Comparison of ENCODE assay signal across 9 mouse cellular contexts in genomic region chr9:53673571-53673970, GRCm38 (mm10). TPM values are rescaled to one million over a fixed set of nuclear protein-coding genes. Genes with fewer than 3 reads are reported as not detected.
A peak's percentile ranks its signal among the peaks of the same experiment; 100 is the strongest.
DNase-seq lines count a peak whose midpoint lies in the region; ATAC-seq and TF ChIP-seq lines count a peak whose summit lies in the region.
"Had no signal": no experiment of that assay in that cellular context is flagged by ENCODE, and none has a peak within 500 bp of the region (broad histone marks: within the 10 kb centered on the region; RNA-seq: fewer than 3 reads in every experiment).

No protein-coding gene starts in this region.

- 19% methylated on average over 3 of the region's 3 CpGs for WGBS in liver, adult 2 months

- ATAC-seq in frontal cortex, adult (ENCODE audit: low TSS enrichment): peak; percentile 96

- H3K27me3 ChIP-seq in E14TG2a.4 (ENCODE audit: insufficient read depth, low read length): no peaks in the 10 kb centered on the region
- no peaks in the 10 kb centered on the region for H3K27me3 ChIP-seq in liver, adult 2 months (ENCODE audit: control insufficient read depth, insufficient read depth, low read length)
- H3K27me3 ChIP-seq: hindbrain, embryonic 15.5 days had no signal

- peaks cover 3% of the 10 kb centered on the region; the same call in 1 of the 2 replicates for H3K79me2 ChIP-seq in liver, adult 2 months (ENCODE audit: control insufficient read depth, insufficient read depth, low read length)

- TF ChIP-seq POLR2A in liver, adult 2 months (IDR thresholded peaks at IDR 0.05; ENCODE audit: extremely low read depth, insufficient read depth, low read length): no peak

- peak; percentile 86 for TF ChIP-seq CTCF in E14TG2a.4 (conservative IDR thresholded peaks at IDR 0.05; ENCODE audit: low read length)
- peak; percentile 66; the same call in 1 of the 2 replicates for TF ChIP-seq CTCF in liver, adult 2 months (IDR thresholded peaks at IDR 0.05; ENCODE audit: low read depth, low read length)

- no peak overlapping the region for H3K27ac ChIP-seq in liver, adult 2 months (replicated peaks; ENCODE audit: insufficient read depth, low read depth, low read length)
- H3K27ac ChIP-seq: hindbrain, embryonic 15.5 days had no signal

- peak; percentile 82 for DNase-seq in 3T3-L1 (ENCODE audit: low read depth, low spot score)
- DNase-seq in c-Kit-positive CD71-positive TER-119-negative erythroid progenitor cells, embryonic 14.5 days (ENCODE audit: low read depth): peak; percentile 80
- peak; percentile 91 for DNase-seq in kidney, adult 9 months
- peak; percentile 73 for DNase-seq in liver, adult 2 months (ENCODE audit: extremely low read depth, low read depth, low spot score)
- DNase-seq in ovary, postnatal 14 days (ENCODE audit: low spot score): peak; percentile 55
- DNase-seq in thymus, postnatal 10 days (ENCODE audit: low spot score in 2 of 2): peak; percentile 67 to 86

- no peaks in the 10 kb centered on the region for H3K36me3 ChIP-seq in E14TG2a.4 (ENCODE audit: insufficient read depth, low read length)
- no peaks in the 10 kb centered on the region for H3K36me3 ChIP-seq in liver, adult 2 months (ENCODE audit: control insufficient read depth, insufficient read depth, low read length)
- H3K36me3 ChIP-seq: hindbrain, embryonic 15.5 days had no signal

- H3K9me3 ChIP-seq in E14TG2a.4 (ENCODE audit: low read length): peaks cover 11% of the 10 kb centered on the region
- H3K9me3 ChIP-seq: hindbrain, embryonic 15.5 days had no signal

- H3K9ac ChIP-seq in liver, adult 2 months (ENCODE audit: low read depth, low read length): no peak overlapping the region
- H3K9ac ChIP-seq: hindbrain, embryonic 15.5 days had no signal

- H3K4me3 ChIP-seq in E14TG2a.4 (replicated peaks; ENCODE audit: low read length): no peak overlapping the region
- H3K4me3 ChIP-seq in liver, adult 2 months (ENCODE audit: insufficient read depth, low read depth, low read length): no peak overlapping the region
- H3K4me3 ChIP-seq: hindbrain, embryonic 15.5 days had no signal

- H3K4me1 ChIP-seq in E14TG2a.4 (replicated peaks; ENCODE audit: low read depth, low read length): peaks cover 34% of the 10 kb centered on the region
- peaks cover 6% of the 10 kb centered on the region for H3K4me1 ChIP-seq in liver, adult 2 months (ENCODE audit: control insufficient read depth, insufficient read depth, low read length)
- H3K4me1 ChIP-seq: hindbrain, embryonic 15.5 days had no signal

RNA-seq across cellular contexts. Expression of gene Cul5, which starts 3.8 kb away (rescaled TPM):
- total RNA-seq in liver, adult 2 months (2014; rRNA removed): 15.4 and 18.0 TPM in 2 replicates
- polyA plus RNA-seq in liver, adult 2 months (2012; rRNA removed): 2.3 and 2.4 TPM in 2 replicates

RNA-seq across cellular contexts. Expression of gene Rab39, which starts 32.5 kb away (rescaled TPM):
- total RNA-seq in liver, adult 2 months (2014; rRNA removed): 0.83 and 1.0 TPM in 2 replicates
- polyA plus RNA-seq in liver, adult 2 months (2012; rRNA removed): 0.10 and 0.26 TPM in 2 replicates
